Mouse (Mus musculus): ENCODE measurements around the gene Tmem104.

Gene Tmem104

GRCm38 (mm10) chr11:115232889-115233288 lies 45.6 kb downstream of the Tmem104 start:
- DNase-seq = no peak

DNA sequence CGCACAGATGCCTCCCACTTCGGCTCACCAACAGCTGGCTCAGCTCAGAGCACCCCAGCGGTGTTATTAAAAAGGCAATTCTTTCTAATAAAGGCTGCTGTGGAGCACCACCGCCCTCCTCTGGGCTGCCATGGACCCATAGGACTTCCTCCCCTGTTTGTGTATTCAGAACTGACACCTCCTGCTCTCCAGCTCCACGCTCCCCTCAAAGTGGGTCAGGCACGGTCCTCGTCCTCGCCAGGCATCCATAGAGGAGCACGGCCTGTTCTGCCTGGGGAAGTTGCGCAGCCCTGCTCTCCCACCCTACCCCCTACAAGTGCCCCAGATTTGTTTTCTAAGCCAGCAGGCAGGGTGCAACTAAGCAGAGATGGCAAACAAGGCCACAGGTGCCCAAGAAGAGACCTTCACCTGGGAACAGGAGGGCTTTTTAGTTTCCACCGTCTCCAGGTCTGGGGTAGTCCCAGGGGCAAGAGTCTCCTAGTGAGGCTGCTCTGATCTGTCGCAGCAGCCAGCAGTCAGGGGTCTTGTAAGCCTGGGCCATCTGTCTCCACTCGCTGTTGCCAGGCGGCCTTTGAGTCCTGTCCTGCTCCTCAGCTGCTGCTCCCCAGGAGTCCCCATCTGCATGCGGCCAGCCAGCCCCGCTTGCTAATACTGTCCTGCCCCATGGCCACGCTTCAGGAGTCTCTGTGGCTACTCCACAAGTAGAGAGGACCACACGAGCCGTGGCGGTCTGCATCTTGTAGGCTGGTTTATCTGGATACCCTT lies 46.4 kb downstream of the Tmem104 start:
- DNase-seq = no peak

DNA sequence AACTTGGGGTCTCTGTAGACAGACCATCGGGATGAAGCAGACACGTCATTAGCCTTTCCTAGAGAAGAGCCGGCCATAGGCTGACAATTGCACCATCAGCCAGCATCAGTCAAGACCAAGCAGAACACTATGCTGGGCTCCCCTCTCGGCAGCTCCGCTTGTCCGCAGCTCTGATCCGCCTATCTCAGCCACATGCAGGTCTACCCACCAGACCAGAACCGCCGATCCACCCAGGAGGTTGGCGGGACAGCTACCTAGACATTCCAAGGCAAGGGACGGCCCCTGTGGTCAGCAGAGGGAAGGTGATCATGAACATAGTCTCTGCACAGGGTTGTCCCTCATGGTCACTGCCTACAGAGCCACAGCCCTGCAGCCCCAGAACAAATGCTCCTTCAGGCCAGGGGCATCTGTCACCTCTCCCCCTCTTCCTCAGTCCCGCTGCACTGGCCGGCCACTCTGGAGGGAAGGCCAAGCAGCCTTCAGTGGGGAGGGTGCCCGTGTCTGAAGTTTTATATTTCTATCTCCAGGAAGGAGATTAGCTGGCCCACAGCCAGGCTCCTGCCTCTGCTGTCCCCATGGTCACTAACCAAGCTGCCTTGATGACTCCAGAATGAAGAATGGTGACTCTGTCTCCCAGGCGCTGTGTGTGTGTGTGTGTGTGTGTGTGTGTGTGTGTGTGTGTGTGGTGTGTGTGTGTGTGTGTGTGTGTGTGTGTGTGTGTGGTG lies 47.2 kb downstream of the Tmem104 start:
- DNase-seq = no peak

- no peak for DNase-seq
Observed at GRCm38 (mm10) chr11:115236570-115236969, 49.3 kb downstream of the Tmem104 start.

- no peak for DNase-seq
Observed at GRCm38 (mm10) chr11:115241402-115241801, 54.1 kb downstream of the Tmem104 start.

DNA sequence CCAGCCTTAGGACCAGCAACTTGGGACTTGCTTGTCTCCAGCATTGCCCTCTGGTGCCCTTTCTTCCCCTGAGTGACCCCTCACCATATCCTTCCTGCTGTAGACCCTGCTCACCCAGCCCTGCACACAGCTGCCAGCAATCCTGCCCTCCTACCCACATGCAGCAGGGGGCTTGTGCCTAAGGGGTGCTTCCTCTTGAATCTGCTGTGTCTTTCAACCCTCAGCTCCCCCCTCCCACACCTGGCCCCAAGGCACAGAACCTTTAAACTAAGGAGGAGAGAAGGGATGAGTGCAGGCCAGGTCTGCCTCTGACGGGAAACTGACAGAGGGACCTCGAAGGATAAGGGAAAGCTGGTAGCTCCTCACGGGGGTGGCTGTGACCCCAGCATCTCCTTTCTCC lies 55.5 kb downstream of the Tmem104 start:
- DNase-seq = no peak

GRCm38 (mm10) chr11:115243783-115244182 lies 56.5 kb downstream of the Tmem104 start:
- no peak for DNase-seq

DNA sequence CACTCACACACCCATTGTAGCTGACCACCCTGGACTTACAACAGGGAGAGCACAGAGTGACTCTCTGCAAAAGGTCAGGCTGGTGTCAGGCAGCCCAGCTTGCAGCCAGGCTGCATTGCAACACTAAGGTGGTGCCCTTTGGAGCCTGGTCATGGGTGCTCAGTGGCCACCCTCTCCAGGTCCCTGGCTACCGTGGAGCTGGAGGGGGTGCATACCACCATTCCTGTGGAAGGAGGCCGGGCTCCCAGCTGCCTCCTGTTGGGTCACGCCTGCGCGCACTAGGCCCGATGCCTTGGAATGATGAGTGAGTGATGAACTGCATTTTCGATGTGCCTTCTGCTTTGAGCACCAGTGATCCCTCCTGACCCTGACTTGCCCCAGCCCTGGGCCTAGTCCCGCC lies 57.6 kb downstream of the Tmem104 start:
- DNase-seq = no peak

GRCm38 (mm10) chr11:115246386-115246785 lies 59.1 kb downstream of the Tmem104 start:
- peak; percentile 80 for DNase-seq

DNA sequence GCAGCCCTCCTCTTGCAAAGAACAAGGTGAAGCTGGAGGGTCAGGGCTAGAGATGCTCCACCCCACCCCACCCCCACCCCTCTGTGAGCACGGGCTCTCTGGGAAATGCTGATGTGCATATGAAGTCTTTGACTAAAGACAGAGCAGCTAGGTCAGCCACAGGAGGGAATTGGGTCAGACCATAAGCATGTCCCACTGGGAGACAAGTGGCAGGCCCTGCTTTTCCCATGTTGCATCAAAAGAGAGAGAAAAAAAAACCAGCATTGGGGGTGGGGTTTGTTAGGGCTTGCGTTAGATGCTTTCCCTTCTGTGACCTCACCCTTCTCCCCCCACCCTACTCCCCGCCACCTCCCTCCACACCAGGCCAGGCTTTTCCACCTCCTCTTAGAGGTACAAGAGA lies 60.0 kb downstream of the Tmem104 start:
- DNase-seq = no peak

DNA sequence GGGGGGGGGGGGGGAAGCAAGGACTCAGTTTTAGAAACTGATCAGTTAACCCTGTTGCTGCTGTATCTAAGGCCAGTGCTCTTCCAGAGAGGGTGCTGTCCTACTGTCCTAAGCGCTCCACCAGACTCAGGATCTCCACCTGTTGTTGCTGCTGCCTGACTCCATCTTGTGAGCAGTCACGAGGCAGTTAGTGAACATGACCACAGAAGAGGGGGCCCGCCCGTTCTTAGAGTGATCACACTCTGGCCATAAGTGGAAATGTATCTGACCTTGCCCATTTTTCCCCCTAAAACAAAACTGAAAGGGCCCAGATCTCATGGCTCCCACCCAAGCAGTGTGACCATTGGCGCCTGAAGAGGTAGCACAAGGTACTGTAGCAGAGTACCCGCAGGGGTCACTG lies 60.7 kb downstream of the Tmem104 start:
- DNase-seq = no peak

GRCm38 (mm10) chr11:115249721-115250404 lies 62.6 kb downstream of the Tmem104 start:
- DNase-seq = no peak

- DNase-seq = no peak
Observed at GRCm38 (mm10) chr11:115250405-115251090, 63.3 kb downstream of the Tmem104 start.

GRCm38 (mm10) chr11:115251258-115251657 lies 64.0 kb downstream of the Tmem104 start:
- DNase-seq = no peak

DNA sequence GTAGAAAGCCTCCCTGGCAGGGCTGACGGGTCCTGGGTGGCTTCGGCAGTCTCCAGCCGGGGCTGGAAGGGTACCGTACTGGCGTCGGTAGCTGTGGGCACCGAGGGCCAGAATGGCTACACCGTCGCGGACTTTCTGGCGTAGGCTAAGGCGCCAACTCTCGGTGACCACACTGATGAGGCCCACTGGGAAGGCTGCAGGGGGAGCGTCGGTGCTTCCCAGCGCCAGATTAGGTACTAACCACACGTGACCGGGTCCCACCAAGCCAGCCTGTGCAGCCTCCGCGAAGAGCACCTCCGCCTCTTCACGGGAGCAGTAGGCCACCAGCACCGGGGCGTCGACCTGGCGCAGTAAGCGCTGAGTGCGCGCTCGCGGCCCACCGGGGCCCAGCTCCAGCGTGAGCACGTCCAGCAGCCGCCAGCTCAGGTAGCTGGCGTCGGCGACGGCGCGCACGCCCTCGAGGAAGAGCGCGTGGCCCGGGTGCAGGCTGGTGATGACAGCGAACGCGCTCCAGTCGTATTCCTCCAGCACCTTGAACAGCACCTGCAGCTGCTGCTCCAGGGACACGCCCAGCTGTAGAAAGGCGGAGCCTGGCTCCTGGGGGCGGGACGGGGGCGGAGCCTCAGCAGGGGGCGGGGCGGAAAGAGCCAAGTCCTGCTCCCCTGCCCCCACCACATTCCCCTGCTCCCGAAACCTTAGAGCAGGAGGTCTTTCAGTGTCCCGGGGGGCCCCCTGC lies 70.7 kb downstream of the Tmem104 start:
- DNase-seq = no peak

- DNase-seq = no peak
Observed at GRCm38 (mm10) chr11:115259134-115259533, 71.8 kb downstream of the Tmem104 start.

DNA sequence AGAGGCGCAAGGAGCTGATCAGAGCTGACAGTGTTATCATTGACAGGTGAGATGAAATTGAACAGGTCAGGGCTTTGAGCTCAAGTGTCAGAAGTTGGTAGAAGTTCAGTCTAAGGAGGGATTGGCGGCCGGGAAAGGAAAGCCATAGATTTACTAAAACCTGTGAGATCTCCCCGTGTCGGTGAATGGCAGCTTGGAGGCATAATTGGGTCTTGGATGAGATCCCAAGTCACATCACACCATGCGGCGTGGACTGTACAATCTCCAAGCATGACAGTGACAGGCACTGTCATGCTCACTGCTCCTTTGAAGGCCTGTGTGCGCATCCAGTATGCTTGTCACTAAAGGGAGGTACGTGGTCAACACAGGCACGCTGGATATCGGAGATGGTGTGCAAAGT lies 75.7 kb downstream of the Tmem104 start:
- DNase-seq = peak; percentile 84

- peak; percentile 81 for DNase-seq
Observed at GRCm38 (mm10) chr11:115264136-115264861, 77.0 kb downstream of the Tmem104 start.

DNA sequence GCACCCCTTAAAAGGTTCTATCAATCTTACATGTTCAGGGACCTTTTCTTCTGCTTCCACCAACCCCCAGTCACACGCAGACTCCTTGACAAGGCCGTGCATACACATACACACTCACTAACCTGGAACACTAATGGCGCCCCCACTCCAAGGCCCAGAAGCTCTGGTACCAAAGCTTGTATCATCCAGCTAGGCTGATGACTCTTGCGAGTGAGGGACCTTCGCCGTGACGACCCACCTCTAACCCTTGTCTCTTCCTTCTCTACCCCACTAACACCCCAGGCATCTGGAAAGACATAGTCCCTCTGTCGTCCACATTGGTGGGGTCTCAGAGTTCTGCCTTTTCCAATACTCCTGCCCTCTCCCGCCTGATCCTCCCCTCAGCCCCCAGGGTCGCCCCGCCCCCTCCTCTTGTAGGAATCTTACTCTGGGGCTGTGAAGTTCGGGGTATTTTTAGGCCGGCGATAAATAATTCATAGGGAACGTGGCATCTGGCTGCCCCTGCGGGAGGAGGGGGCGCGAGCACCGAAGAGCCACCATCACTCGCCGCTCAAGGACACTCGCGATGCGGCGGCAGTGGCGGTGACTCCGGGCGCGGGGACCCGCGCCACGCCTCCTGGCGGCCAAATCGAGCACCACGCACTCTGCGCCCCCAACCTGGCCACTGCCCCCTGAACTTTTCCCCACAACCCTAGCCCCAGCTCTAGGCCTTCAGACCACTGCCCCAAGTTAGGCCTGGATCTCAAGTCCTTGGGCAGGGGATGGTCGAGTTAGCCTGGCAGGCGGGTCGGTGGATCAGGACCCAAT lies 77.8 kb downstream of the Tmem104 start:
- DNase-seq = peak; percentile 67

DNA sequence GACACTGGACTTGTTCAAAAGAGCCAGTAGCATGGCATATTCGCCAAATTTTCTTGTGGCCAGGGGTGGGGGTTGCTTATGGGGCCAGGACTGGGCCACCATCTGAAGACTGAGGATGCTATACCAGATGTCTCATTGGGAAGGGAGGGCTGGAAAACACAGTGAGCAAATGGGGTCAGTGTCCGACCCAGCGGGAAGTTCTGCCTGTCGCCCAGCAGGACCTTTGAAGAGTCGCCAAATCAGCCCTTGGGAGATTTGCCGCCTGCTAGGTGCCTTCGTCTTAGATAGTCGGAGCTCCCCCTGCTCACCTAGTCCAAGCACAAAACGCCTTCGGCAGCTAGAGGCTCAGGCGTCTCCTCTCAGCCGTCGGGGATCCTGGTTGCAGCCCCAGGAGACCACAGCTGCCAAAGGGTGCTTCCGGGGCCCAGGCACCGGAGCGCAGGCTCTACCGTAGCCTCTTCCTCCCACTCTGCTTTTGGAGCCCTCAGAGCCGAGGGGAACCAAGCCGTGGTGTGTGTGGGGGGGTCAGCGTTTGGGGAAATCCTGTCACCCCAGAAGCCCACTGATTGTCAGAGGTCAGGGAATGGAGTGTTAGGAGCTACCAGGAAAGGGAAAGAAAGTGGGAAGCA lies 78.6 kb downstream of the Tmem104 start:
- DNase-seq = peak; percentile 88
